Mouse (Mus musculus) liver, postnatal 0 days (tissue): ENCODE results near the gene Fam228b.

Experiments used
- CTCF ChIP-seq: sonication (generic); IDR thresholded peaks from 2 replicates; pipeline ENCODE4 v1.5.1; 2016; ENCODE audit warnings: antibody characterized with exemption, low read depth
- EP300 ChIP-seq: IDR thresholded peaks from 2 replicates; pipeline ENCODE4 v1.6.1; 2016; ENCODE audit warnings: antibody characterized with exemption, low read depth, mild to moderate bottlenecking

GRCm38 (mm10) chr12:4811036-4811435 is 42.0 kb upstream of the Fam228b start:
- TF ChIP-seq CTCF (no peak), EP300 (no peak)
